Mouse (Mus musculus) CH12.LX (cell line): ENCODE measurements around the gene Zswim4. TPM values are rescaled to one million over a fixed set of nuclear protein-coding genes. Genes with fewer than 3 reads are reported as not detected.

ENCODE experiments used
- DNase-seq: peaks from one replicate; pipeline ENCODE4 v3.0.0-alpha.2; 2013; ENCODE audit errors: extremely low read depth
- H3K27ac ChIP-seq: 2 replicates; pipeline ENCODE4 v1.5.1; 2012; ENCODE audit warnings: low read depth, mild to moderate bottlenecking, control low read depth, moderate library complexity; ENCODE audit not compliant: insufficient read depth
- H3K27me3 ChIP-seq: replicated peaks from 2 replicates; pipeline ENCODE3; 2012; ENCODE audit warnings: inconsistent platforms
- H3K36me3 ChIP-seq, 2 experiments: replicated peaks in 1 of 2; 2 replicates each; pipeline versions ENCODE3 to v1.6.1; 2012; ENCODE audit warnings: inconsistent platforms in 1 of 2, low read length in 1 of 2, mild to moderate bottlenecking in 1 of 2, mixed read lengths in 1 of 2, moderate library complexity in 1 of 2; ENCODE audit not compliant: control insufficient read depth in 1 of 2, insufficient read depth in 1 of 2
- H3K4me1 ChIP-seq, 2 experiments: 2 replicates each; pipeline ENCODE4 v1.6.1; 2012; ENCODE audit warnings: inconsistent platforms in 1 of 2, moderate library complexity in 1 of 2; ENCODE audit not compliant: insufficient read depth in 2 of 2, control insufficient read depth in 1 of 2
- H3K4me2 ChIP-seq: 2 replicates; pipeline ENCODE4 v1.6.1; 2012; ENCODE audit warnings: low read depth, mild to moderate bottlenecking, control low read depth; ENCODE audit not compliant: poor library complexity, insufficient read depth, severe bottlenecking
- H3K4me3 ChIP-seq, 3 experiments: fragments of 150-350 bp in 1 of 3; sonication (generic) in 1 of 3; replicated peaks in 1 of 3; 2 replicates each; pipeline versions ENCODE3 to v1.5.1; 2011 to 2012; ENCODE audit warnings: low read depth in 2 of 3, low read length in 2 of 3, mild to moderate bottlenecking in 2 of 3, moderate library complexity in 2 of 3, control low read depth in 1 of 3, improper control_type of control experiment in 1 of 3, inconsistent platforms in 1 of 3, mixed read lengths in 1 of 3; ENCODE audit not compliant: poor library complexity in 1 of 3
- H3K79me2 ChIP-seq: replicated peaks from 2 replicates; pipeline ENCODE4 v1.6.1; 2012; ENCODE audit warnings: mild to moderate bottlenecking, moderate library complexity; ENCODE audit not compliant: control insufficient read depth, poor library complexity, insufficient read depth, severe bottlenecking; ENCODE audit errors: extremely low read depth
- H3K9ac ChIP-seq: 2 replicates; pipeline ENCODE4 v1.6.1; 2012; ENCODE audit warnings: low read depth, mild to moderate bottlenecking, control low read depth, moderate library complexity; ENCODE audit not compliant: insufficient read depth
- H3K9me3 ChIP-seq: replicated peaks from 2 replicates; pipeline ENCODE3; 2012; ENCODE audit warnings: low read length, inconsistent platforms, mixed read lengths
- BHLHE40 ChIP-seq: IDR thresholded peaks from 2 replicates; pipeline ENCODE4 v1.6.1; 2011; ENCODE audit warnings: mild to moderate bottlenecking, low read depth, low read length, improper control_type of control experiment
- CHD1 ChIP-seq: IDR thresholded peaks from 2 replicates; pipeline ENCODE4 v1.6.1; 2012; ENCODE audit warnings: low read depth, low read length, improper control_type of control experiment, inconsistent platforms
- CTCF ChIP-seq, 2 experiments: IDR thresholded peaks in 1 of 2; conservative IDR thresholded peaks in 1 of 2; 2 replicates each; pipeline ENCODE4 v1.5.1; 2011 to 2012; ENCODE audit warnings: low read depth in 2 of 2, low read length in 2 of 2, improper control_type of control experiment in 1 of 2, inconsistent platforms in 1 of 2, mild to moderate bottlenecking in 1 of 2, moderate library complexity in 1 of 2
- EP300 ChIP-seq: IDR thresholded peaks from 2 replicates; pipeline ENCODE4 v1.6.1; 2011; ENCODE audit warnings: low read length, improper control_type of control experiment
- GABPA ChIP-seq: IDR thresholded peaks from 2 replicates; pipeline ENCODE4 v1.6.1; 2012; ENCODE audit warnings: low read depth, low read length, improper control_type of control experiment, inconsistent platforms; ENCODE audit not compliant: insufficient replicate concordance
- HCFC1 ChIP-seq: IDR thresholded peaks from 2 replicates; pipeline ENCODE4 v1.6.1; 2012; ENCODE audit warnings: low read depth, mild to moderate bottlenecking, inconsistent platforms, low read length, improper control_type of control experiment
- IRF4 ChIP-seq: IDR thresholded peaks from 2 replicates; pipeline ENCODE4 v1.6.1; 2014; ENCODE audit warnings: low read depth, mild to moderate bottlenecking, inconsistent platforms, low read length, improper control_type of control experiment
- JUN ChIP-seq: IDR thresholded peaks from 2 replicates; pipeline ENCODE4 v1.6.1; 2011; ENCODE audit warnings: low read depth, mild to moderate bottlenecking, low read length, improper control_type of control experiment, moderate library complexity; ENCODE audit not compliant: insufficient read depth
- MXI1 ChIP-seq: IDR thresholded peaks from 2 replicates; pipeline ENCODE4 v1.6.1; 2011; ENCODE audit warnings: mild to moderate bottlenecking, low read depth, low read length, improper control_type of control experiment
- MYC ChIP-seq: IDR thresholded peaks from 2 replicates; pipeline ENCODE4 v1.6.1; 2011; ENCODE audit warnings: low read depth, mild to moderate bottlenecking, improper control_type of control experiment, low read length
- PAX5 ChIP-seq: IDR thresholded peaks from 2 replicates; pipeline ENCODE4 v1.6.1; 2012; ENCODE audit warnings: low read length, inconsistent platforms, mixed read lengths
- RAD21 ChIP-seq: IDR thresholded peaks from 2 replicates; pipeline ENCODE4 v1.6.1; 2011; ENCODE audit warnings: low read depth, mild to moderate bottlenecking, low read length, improper control_type of control experiment, moderate library complexity
- SIN3A ChIP-seq: IDR thresholded peaks from 2 replicates; pipeline ENCODE4 v1.6.1; 2012; ENCODE audit warnings: low read length, improper control_type of control experiment, inconsistent platforms
- SMC3 ChIP-seq: IDR thresholded peaks from 2 replicates; pipeline ENCODE4 v1.6.1; 2011; ENCODE audit warnings: low read depth, low read length, improper control_type of control experiment
- TCF12 ChIP-seq: IDR thresholded peaks from 2 replicates; pipeline ENCODE4 v1.6.1; 2014; ENCODE audit warnings: low read depth, mild to moderate bottlenecking, inconsistent platforms, low read length, improper control_type of control experiment
- UBTF ChIP-seq: IDR thresholded peaks from 2 replicates; pipeline ENCODE4 v1.6.1; 2012; ENCODE audit warnings: low read depth, mild to moderate bottlenecking, inconsistent platforms, low read length, improper control_type of control experiment, moderate library complexity
- USF1 ChIP-seq: IDR thresholded peaks from 2 replicates; pipeline ENCODE4 v1.6.1; 2014; ENCODE audit warnings: low read depth, mild to moderate bottlenecking, inconsistent platforms, low read length, improper control_type of control experiment
- USF2 ChIP-seq: conservative IDR thresholded peaks from 2 replicates; pipeline ENCODE4 v1.6.1; 2011; ENCODE audit warnings: low read depth, low read length, improper control_type of control experiment
- ZMIZ1 ChIP-seq: IDR thresholded peaks from 2 replicates; pipeline ENCODE4 v1.6.1; 2012; ENCODE audit warnings: low read depth, mild to moderate bottlenecking, inconsistent platforms, low read length, improper control_type of control experiment
- dilution Hi-C: fragments of 300-500 bp; cut with MboI; formaldehyde crosslinking; loops from 2 replicates; pipeline ENCODE4 v1.14.3; 2020; ENCODE audit warnings: low sequenced_read_pairs; ENCODE audit not compliant: extremely low pct_unique_long_range_greater_than_20kb, extremely low pct_ligation_motif_present
- in situ Hi-C: fragments of 300-500 bp; cut with MboI; formaldehyde crosslinking; loops from 3 replicates; pipeline ENCODE4 v1.14.3; 2019; ENCODE audit warnings: low sequenced_read_pairs, low pct_ligation_motif_present, low pct_unique_long_range_greater_than_20kb, mixed read lengths
- polyA plus RNA-seq: library from polyadenylated mRNA; unstranded; fragments of >175 nt; gene quantifications from 2 replicates; pipeline ENCODE4 v1.2.1, GENCODE M21; 2012; ENCODE audit warnings: low read depth; ENCODE audit not compliant: insufficient read length
- total RNA-seq, 2 experiments: library from RNA; depleted of rRNA; stranded (reverse); fragments of 300-350 nt in 1 of 2; fragments of >200 nt in 1 of 2; gene quantifications; 2 replicates each; pipeline ENCODE4 v1.2.3; 2012 to 2014

The Zswim4 gene
- total and polyA plus RNA-seq, 3 experiments = 4.9 to 9.7 (median 9.1) TPM

DNA sequence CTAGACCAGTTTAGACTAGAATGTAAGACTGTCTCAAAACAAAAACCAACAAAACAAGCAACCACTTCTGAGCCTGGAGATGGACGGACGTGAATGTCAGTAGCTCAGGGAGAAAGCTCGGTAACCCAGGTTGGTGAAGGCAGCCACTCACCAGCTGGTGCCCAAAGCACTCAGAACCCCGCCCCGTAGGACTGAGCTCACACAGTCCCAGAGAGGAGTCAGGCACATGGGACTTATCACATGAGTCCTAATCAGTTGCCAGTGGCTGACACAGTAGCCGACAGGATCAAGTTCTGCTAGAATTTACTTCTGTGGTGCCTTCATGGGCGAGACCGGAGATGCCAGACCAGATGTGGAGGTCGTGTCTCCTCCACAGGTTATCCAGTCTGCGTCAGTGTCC lies 43.9 kb upstream of the Zswim4 start:
- Histone ChIP-seq H3K27ac (no peak overlapping the region), H3K9me3 (no peaks in the 10 kb centered on the region), H3K27me3 (peaks cover 33% of the 10 kb centered on the region), H3K4me2 (no peak overlapping the region), H3K79me2 (no peaks in the 10 kb centered on the region), H3K4me3 (no peak overlapping the region), H3K36me3 (no peaks in the 10 kb centered on the region), H3K9ac (no peak overlapping the region), H3K4me1 (no peaks in the 10 kb centered on the region)
- no peak for TF ChIP-seq SMC3
- no peak for TF ChIP-seq BHLHE40
- TF ChIP-seq MYC = no peak
- dilution Hi-C loops (no loop called here), in situ Hi-C loops (loop anchor here (10.0 kb wide), 1 partner anchor 46 kb away; the partner anchor contains the start of gene Zswim4)
- DNase-seq = no peak

DNA sequence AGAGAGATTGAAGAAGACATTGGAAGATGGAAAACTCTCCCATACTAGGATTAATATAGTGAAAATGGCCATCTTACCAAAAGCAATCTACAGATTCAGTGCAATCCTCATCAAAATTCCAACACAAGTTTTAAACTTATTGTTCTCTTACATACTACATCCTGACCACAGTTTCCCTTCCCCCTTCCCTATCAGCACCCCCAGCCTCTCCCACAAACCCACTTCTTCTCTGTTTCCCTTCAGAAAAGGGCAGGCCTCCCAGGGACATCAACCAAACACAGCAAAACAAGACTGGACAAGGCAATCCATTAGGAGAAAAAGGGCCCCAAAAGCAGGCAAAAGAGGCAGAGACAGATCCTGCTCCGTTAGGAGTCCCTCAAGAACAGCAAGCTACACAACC lies 39.6 kb upstream of the Zswim4 start:
- H3K4me2 ChIP-seq = no peak overlapping the region
- H3K36me3 ChIP-seq = no peaks in the 10 kb centered on the region
- no peaks in the 10 kb centered on the region for H3K9me3 ChIP-seq
- in situ Hi-C loops = loop anchor here (10.0 kb wide), 1 partner anchor 92 kb away; the partner anchor contains the start of gene Nanos3
- TF ChIP-seq UBTF (no peak), RAD21 (no peak), PAX5 (no peak), ZMIZ1 (no peak), USF2 (no peak), GABPA (no peak), JUN (no peak), CHD1 (no peak), USF1 (no peak), IRF4 (no peak)
- peaks cover 13% of the 10 kb centered on the region for H3K27me3 ChIP-seq
- H3K9ac ChIP-seq = no peak overlapping the region
- H3K4me3 ChIP-seq = no peak overlapping the region
- no peaks in the 10 kb centered on the region for H3K79me2 ChIP-seq
- H3K4me1 ChIP-seq = peaks cover 0 to 10% of the 10 kb centered on the region in 2 experiments; a peak in 2 of 4 replicates
- dilution Hi-C loops = no loop called here
- no peak for DNase-seq
- no peak overlapping the region for H3K27ac ChIP-seq

DNA sequence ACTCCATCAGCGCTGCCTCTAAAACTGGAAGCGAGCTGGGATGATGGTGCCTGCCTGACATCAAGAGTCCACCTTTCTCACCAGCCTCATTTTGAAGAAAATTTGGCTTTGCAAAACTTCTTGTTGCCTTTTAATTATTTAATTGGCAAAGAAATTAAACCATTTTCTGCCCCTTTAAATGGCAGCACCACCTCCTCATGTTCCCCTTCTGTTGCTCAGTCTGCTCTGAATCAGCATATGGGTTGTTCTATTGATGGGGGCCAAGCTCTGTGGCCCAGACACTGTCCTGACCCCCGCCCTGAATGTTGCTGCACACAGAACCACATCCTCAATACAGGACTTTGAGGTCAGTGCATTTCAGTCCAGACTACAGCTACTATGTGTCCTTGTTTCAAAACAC lies 37.1 kb upstream of the Zswim4 start:
- dilution Hi-C loops = no loop called here
- no peak overlapping the region for H3K4me2 ChIP-seq
- peaks cover 3 to 15% of the 10 kb centered on the region in 2 experiments; a peak in 3 of 4 replicates for H3K4me1 ChIP-seq
- no peak for DNase-seq
- H3K27ac ChIP-seq = no peak overlapping the region
- H3K4me3 ChIP-seq = no peak overlapping the region
- no peak for TF ChIP-seq SIN3A
- TF ChIP-seq CTCF (conservative IDR thresholded peaks at IDR 0.05 in 1 of 2, IDR thresholded peaks at IDR 0.05 in 1 of 2; ENCODE audit: low read depth in 2 of 2, low read length in 2 of 2) = no peak
- no peak for TF ChIP-seq RAD21
- TF ChIP-seq USF2 = no peak
- TF ChIP-seq TCF12 = no peak
- TF ChIP-seq EP300 = no peak
- TF ChIP-seq MYC = no peak
- TF ChIP-seq JUN = no peak
- no peak for TF ChIP-seq MXI1
- no peak for TF ChIP-seq HCFC1
- H3K9ac ChIP-seq = no peak overlapping the region
- H3K36me3 ChIP-seq = peaks cover 0 to under 1% of the 10 kb centered on the region in 2 experiments
- in situ Hi-C loops = loop anchor here (10.0 kb wide), 1 partner anchor 89 kb away; the partner anchor contains the start of gene Nanos3
- no peaks in the 10 kb centered on the region for H3K27me3 ChIP-seq
- 0 out of 2 replicates have a peak, but pooled peaks cover 6% of the 10 kb centered on the region for H3K79me2 ChIP-seq
- H3K9me3 ChIP-seq = no peaks in the 10 kb centered on the region
